Mouse (Mus musculus) heart, embryonic 14.5 days (tissue): ENCODE measurements at regions not wholly inside any gene's neighbourhood (a gene's known extent, or its start where the extent isn't known, plus 50 kb on each side); places are given as distances from the start of the nearest gene placed in this dataset.

Experiments
- ATAC-seq: fragments of 200-750 bp; cut with Nextera tagmentation; 2 replicates; pipeline ENCODE4 v1.8.0; 2017; ENCODE audit warnings: low read depth, moderate TSS enrichment; ENCODE audit not compliant: insufficient number of reproducible peaks, insufficient read depth, low FRiP score
- H3K27ac ChIP-seq, 2 experiments: fragments of 200-500 bp in 1 of 2; fragments of 300-500 bp in 1 of 2; sonication (generic) in 1 of 2; replicated peaks in 1 of 2; 2 replicates each; pipeline ENCODE4 v1.5.1; 2012 to 2014; ENCODE audit warnings: low read depth in 2 of 2, low read length in 2 of 2, control low read depth in 1 of 2, mild to moderate bottlenecking in 1 of 2, mixed read lengths in 1 of 2; ENCODE audit not compliant: control insufficient read depth in 1 of 2, insufficient read depth in 1 of 2
- H3K27me3 ChIP-seq: fragments of 300-500 bp; sonication (generic); 2 replicates; pipeline ENCODE4 v1.6.1; 2014; ENCODE audit warnings: mild to moderate bottlenecking, low read length, control low read depth; ENCODE audit not compliant: control insufficient read depth, insufficient read depth
- H3K36me3 ChIP-seq: fragments of 300-500 bp; sonication (generic); 2 replicates; pipeline ENCODE4 v1.6.1; 2014; ENCODE audit warnings: mild to moderate bottlenecking, control low read depth, low read length, mixed read lengths; ENCODE audit not compliant: control insufficient read depth, insufficient read depth
- H3K4me1 ChIP-seq, 2 experiments: fragments of 200-500 bp in 1 of 2; fragments of 300-500 bp in 1 of 2; sonication (generic) in 1 of 2; 2 replicates each; pipeline ENCODE4 v1.6.1; 2012 to 2014; ENCODE audit warnings: low read length in 2 of 2, control low read depth in 1 of 2, mixed read lengths in 1 of 2; ENCODE audit not compliant: control insufficient read depth in 2 of 2, insufficient read depth in 2 of 2
- H3K4me2 ChIP-seq: fragments of 300-500 bp; sonication (generic); 2 replicates; pipeline ENCODE4 v1.6.1; 2014; ENCODE audit warnings: mild to moderate bottlenecking, low read length
- H3K4me3 ChIP-seq, 2 experiments: fragments of 200-500 bp in 1 of 2; fragments of 300-500 bp in 1 of 2; sonication (generic) in 1 of 2; 2 replicates each; pipeline ENCODE4 v1.5.1; 2012 to 2014; ENCODE audit warnings: low read length in 2 of 2, mild to moderate bottlenecking in 2 of 2, control low read depth in 1 of 2, low read depth in 1 of 2, moderate library complexity in 1 of 2; ENCODE audit not compliant: control insufficient read depth in 1 of 2, insufficient read depth in 1 of 2
- H3K9ac ChIP-seq: fragments of 300-500 bp; sonication (generic); 2 replicates; pipeline ENCODE4 v1.6.1; 2014; ENCODE audit warnings: mild to moderate bottlenecking, low read length
- H3K9me3 ChIP-seq: fragments of 300-500 bp; sonication (generic); 2 replicates; pipeline ENCODE4 v1.6.1; 2016; ENCODE audit warnings: low read length, control low read depth; ENCODE audit not compliant: control insufficient read depth
- WGBS: fragments of 180-500 bp; shearing (Covaris S2); extraction: QIAGEN DNeasy Blood & Tissue Kit; methylation state at CpG from one replicate; pipeline ENCODE4 v1.1.7; 2014; 5-methylcytosine and 5-hydroxymethylcytosine counted together

DNA sequence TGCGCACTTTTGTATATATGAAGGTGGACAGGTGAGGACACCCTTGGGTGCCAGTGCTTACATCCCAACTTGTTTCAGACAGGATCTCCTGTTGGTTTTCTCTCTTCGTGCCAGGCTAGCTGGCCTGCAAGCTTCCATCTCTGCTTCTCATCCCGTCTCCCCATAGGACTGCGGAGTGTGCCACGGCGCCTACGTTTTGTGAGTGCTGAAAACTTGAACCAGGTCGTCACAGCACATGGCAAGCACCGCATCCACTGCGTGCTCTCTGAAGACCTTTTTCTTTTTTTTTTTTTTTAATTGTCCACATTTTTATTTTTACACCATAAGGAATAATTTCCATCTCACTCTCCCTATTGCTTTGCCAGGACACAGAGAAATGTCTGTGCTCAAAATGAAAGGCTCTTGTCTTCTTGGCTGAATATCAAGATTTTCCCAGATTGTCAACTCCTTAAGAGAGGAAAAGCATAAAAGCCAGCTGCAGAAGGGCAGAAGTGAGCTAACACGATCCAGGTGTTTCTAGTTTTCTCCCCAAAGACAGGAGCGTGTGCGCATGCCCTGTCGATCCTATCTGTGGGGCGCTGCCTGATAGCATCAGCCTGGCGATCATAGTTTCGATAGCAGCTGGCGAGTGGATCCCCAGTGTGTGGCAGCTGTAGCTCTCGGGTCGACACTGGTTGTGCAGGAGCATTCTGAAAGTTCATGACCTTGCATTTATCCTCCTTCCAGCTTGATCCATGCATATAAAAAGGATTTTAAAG lies 326.4 kb upstream of the Ddhd1 start:
- ATAC-seq, result no peak
- Histone ChIP-seq H3K9me3 (no peaks in the 10 kb centered on the region), H3K9ac (no peak overlapping the region), H3K4me2 (no peak overlapping the region), H3K27me3 (no peaks in the 10 kb centered on the region), H3K36me3 (no peaks in the 10 kb centered on the region), H3K4me1 (peaks cover 0 to 2% of the 10 kb centered on the region in 2 experiments; a peak in 1 of 4 replicates), H3K4me3 (no peak overlapping the region), H3K27ac (no peak overlapping the region)
- WGBS, result 81% methylated on average over 20 of the region's 20 CpGs

DNA sequence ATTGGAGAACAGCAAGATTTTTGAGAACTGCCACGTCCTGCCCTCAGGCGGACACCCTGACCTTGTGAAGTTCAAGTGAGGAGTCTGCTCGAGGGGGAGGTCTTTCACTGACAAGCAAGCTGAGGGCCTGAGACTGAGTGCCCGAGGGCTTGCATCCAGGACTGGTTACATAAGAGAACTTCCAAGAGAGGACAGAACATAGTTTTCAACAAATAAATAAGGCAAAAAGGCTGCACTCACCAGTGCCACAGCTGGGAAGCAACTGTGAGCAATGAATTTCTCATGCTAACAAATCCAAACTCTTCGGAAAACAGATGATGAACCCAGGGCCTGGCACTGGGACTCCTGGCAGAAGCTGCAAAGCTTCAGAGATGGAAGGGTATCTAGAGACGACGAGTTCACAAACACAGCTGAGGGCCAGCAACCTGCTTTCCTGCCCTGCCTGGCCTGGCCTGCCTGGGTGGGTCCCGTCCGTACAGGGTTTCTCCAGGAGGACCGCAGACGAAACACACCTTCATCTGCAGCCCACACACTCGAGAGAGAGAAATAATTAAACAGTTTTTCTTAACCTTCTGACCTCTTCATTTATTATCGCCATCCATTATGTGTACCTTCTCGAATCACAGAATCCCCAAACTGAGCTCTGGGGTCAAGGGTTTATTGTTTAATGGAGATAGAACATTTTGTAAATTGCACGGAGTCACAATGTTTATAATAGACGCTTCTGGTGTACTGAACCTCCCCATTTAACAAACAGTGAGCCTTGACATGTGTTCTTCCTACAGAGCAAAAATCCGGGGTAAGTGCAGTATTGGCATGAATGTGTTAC lies 334.3 kb upstream of the Ddhd1 start:
- ATAC-seq, result no peak
- no peak overlapping the region for H3K9ac ChIP-seq

GRCm38 (mm10) chr14:45992870-45993135 lies 334.9 kb upstream of the Ddhd1 start:
- Histone ChIP-seq H3K36me3 (no peaks in the 10 kb centered on the region), H3K27ac (no peak overlapping the region), H3K4me2 (no peak overlapping the region), H3K4me3 (no peak overlapping the region), H3K9me3 (no peaks in the 10 kb centered on the region), H3K4me1 (peaks cover 8 to 9% of the 10 kb centered on the region in 2 experiments; a peak in 3 of 4 replicates), H3K27me3 (no peaks in the 10 kb centered on the region), H3K9ac (no peak overlapping the region)
- no peak for ATAC-seq
- 76% methylated on average over 4 of the region's 4 CpGs for WGBS

More for the DNA sequence above, 334.3 kb upstream of the Ddhd1 start:
- WGBS, result 69% methylated on average over 17 of the region's 17 CpGs
- H3K4me3 ChIP-seq, result no peak overlapping the region
- H3K27ac ChIP-seq, result no peak overlapping the region
- no peak overlapping the region for H3K4me2 ChIP-seq
- no peaks in the 10 kb centered on the region for H3K27me3 ChIP-seq
- H3K4me1 ChIP-seq, result peaks cover 8 to 9% of the 10 kb centered on the region in 2 experiments; a peak in 3 of 4 replicates
- H3K9me3 ChIP-seq, result no peaks in the 10 kb centered on the region
- no peaks in the 10 kb centered on the region for H3K36me3 ChIP-seq

DNA sequence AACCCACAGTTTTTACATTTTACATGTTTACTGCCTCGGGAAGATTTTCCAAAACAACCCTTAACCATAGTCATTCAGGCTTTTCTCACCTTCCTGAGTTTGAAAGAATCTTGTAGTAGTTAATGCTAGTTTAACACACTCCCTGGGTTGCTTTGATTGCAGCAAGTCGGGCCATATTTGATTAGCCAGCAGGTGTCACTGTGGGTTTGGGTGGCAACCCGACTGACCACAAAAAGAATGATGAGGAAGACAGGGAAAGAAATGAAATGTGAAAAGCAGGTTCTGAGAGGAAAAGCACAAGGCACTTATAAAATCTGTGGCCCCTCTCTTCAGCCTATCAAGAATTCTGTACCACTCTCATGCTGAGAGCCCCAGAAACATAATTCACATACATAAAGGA lies 335.7 kb upstream of the Ddhd1 start:
- WGBS, result 3% methylated on average over 3 of the region's 3 CpGs
- Histone ChIP-seq H3K36me3 (no peaks in the 10 kb centered on the region), H3K9ac (no peak overlapping the region), H3K27ac (no peak overlapping the region), H3K4me3 (no peak overlapping the region), H3K9me3 (no peaks in the 10 kb centered on the region), H3K4me2 (no peak overlapping the region), H3K27me3 (no peaks in the 10 kb centered on the region), H3K4me1 (peaks cover 8 to 9% of the 10 kb centered on the region in 2 experiments; a peak in 3 of 4 replicates)
- no peak for ATAC-seq

- no peak overlapping the region for H3K4me2 ChIP-seq
- no peak overlapping the region for H3K9ac ChIP-seq
- H3K4me1 ChIP-seq, result peaks cover 7 to 8% of the 10 kb centered on the region in 2 experiments; a peak in 3 of 4 replicates
- H3K9me3 ChIP-seq, result no peaks in the 10 kb centered on the region
- H3K36me3 ChIP-seq, result no peaks in the 10 kb centered on the region
- 24% methylated on average over 5 of the region's 5 CpGs for WGBS
- H3K27ac ChIP-seq, result peak overlapping the region in 1 of 2 experiments; percentile 32; a peak in 1 of 4 replicates
- H3K27me3 ChIP-seq, result no peaks in the 10 kb centered on the region
- ATAC-seq, result no peak
- no peak overlapping the region for H3K4me3 ChIP-seq
Observed at GRCm38 (mm10) chr14:45996760-45997159, 338.8 kb upstream of the Ddhd1 start.

GRCm38 (mm10) chr14:46004078-46004477 lies 346.1 kb upstream of the Ddhd1 start:
- Histone ChIP-seq H3K9me3 (no peaks in the 10 kb centered on the region), H3K4me3 (no peak overlapping the region), H3K4me2 (no peak overlapping the region), H3K4me1 (no peaks in the 10 kb centered on the region), H3K27me3 (no peaks in the 10 kb centered on the region), H3K27ac (no peak overlapping the region), H3K36me3 (no peaks in the 10 kb centered on the region), H3K9ac (no peak overlapping the region)
- no peak for ATAC-seq
- WGBS, result 74% methylated on average over 6 of the region's 6 CpGs

DNA sequence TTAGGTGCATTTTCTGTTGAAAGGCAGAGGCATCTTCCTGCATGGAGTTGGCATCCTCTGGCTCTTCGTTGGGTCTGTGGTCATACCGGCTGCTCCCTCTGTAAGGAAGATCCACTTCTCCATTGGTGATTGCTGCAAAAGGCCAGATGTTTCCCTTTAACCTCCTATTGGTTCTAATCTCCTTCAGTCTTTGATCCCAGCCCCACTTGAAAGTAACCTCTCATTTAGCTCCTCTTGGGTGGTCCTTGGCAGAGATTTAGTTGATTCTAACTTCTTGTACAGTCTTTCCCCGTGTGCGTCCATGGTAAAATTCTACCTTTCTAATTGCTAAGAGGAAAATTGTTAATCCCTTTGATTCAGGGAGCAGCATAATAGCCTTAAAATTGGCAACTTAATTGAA lies 347.4 kb upstream of the Ddhd1 start:
- H3K4me1 ChIP-seq, result no peaks in the 10 kb centered on the region
- ATAC-seq, result no peak
- H3K9ac ChIP-seq, result no peak overlapping the region
- no peaks in the 10 kb centered on the region for H3K27me3 ChIP-seq
- WGBS, result 53% methylated on average over 4 of the region's 4 CpGs
- no peak overlapping the region for H3K4me3 ChIP-seq
- H3K27ac ChIP-seq, result no peak overlapping the region
- H3K9me3 ChIP-seq, result no peaks in the 10 kb centered on the region
- H3K36me3 ChIP-seq, result no peaks in the 10 kb centered on the region
- H3K4me2 ChIP-seq, result no peak overlapping the region
